24 mouse cellular contexts compared by ENCODE assay signal in genomic region chr19:60478859-60479258, GRCm38 (mm10). TPM values are rescaled to one million over a fixed set of nuclear protein-coding genes. Genes with fewer than 3 reads are reported as not detected.
"Had no signal": no experiment of that assay in that cellular context is flagged by ENCODE, and none has a peak within 500 bp of the region (broad histone marks: within the 10 kb centered on the region; RNA-seq: fewer than 3 reads in every experiment).

No protein-coding gene starts in this region.

- H3K4me1 ChIP-seq: neural tube, embryonic 13.5 days; neural tube, embryonic 15.5 days; stomach, embryonic 15.5 days had no signal

- H3K4me2 ChIP-seq: neural tube, embryonic 13.5 days; neural tube, embryonic 15.5 days; stomach, embryonic 15.5 days had no signal

- H3K4me3 ChIP-seq: neural tube, embryonic 13.5 days; neural tube, embryonic 15.5 days; stomach, embryonic 15.5 days had no signal

- H3K27ac ChIP-seq: neural tube, embryonic 13.5 days; neural tube, embryonic 15.5 days; stomach, embryonic 15.5 days; stomach, postnatal 0 days had no signal

- DNase-seq: retina, postnatal 1 day; right cerebral cortex, adult 18-20 months; right cerebral cortex, postnatal 14 days; right cerebral cortex, postnatal 25 days; right cerebral cortex, postnatal 4 days; spleen, adult 18-20 months; thymus, adult 18-20 months; thymus, adult 2 months; thymus, postnatal 14 days; thymus, postnatal 25 days; thymus, postnatal 36 days; thymus, postnatal 4 days had no signal

- H3K27me3 ChIP-seq: neural tube, embryonic 13.5 days; neural tube, embryonic 15.5 days; stomach, embryonic 15.5 days had no signal

- H3K36me3 ChIP-seq: neural tube, embryonic 13.5 days; neural tube, embryonic 15.5 days; stomach, embryonic 15.5 days had no signal

- H3K9me3 ChIP-seq: neural tube, embryonic 13.5 days; neural tube, embryonic 15.5 days; stomach, embryonic 15.5 days had no signal

- H3K9ac ChIP-seq: neural tube, embryonic 13.5 days; neural tube, embryonic 15.5 days; stomach, embryonic 15.5 days had no signal

RNA-seq across cellular contexts. Expression of gene Prlhr, which starts 10.8 kb away (rescaled TPM):
- total RNA-seq: neutrophil, adult 5-6 weeks had no signal
- polyA plus RNA-seq: neural tube, embryonic 13.5 days; small intestine, adult 2 months; spleen, adult 2 months; stomach, embryonic 14.5 days; stomach, embryonic 15.5 days; stomach, embryonic 16.5 days; stomach, postnatal 0 days; testis, adult 2 months; thymus, postnatal 0 days; urinary bladder, adult 2 months had no signal
